Mouse (Mus musculus) lung, adult 2 months (tissue): ENCODE data around the gene Eif3a.

ENCODE experiments used
- CTCF ChIP-seq: fragments of 200-500 bp; IDR thresholded peaks from 2 replicates; pipeline ENCODE4 v1.5.1; 2011; ENCODE audit warnings: mild to moderate bottlenecking, low read length, control low read depth; ENCODE audit not compliant: insufficient read depth
- POLR2A ChIP-seq: fragments of 200-500 bp; IDR thresholded peaks from 2 replicates; pipeline ENCODE4 v1.6.1; 2011; ENCODE audit warnings: low read depth, mild to moderate bottlenecking, control low read depth, low read length, borderline replicate concordance; ENCODE audit errors: extremely low read depth

GRCm38 (mm10) chr19:60837747-60838146 is 47.3 kb upstream of the Eif3a start:
- no peak for TF ChIP-seq POLR2A
- peak; percentile 88 for TF ChIP-seq CTCF
